Mouse (Mus musculus) ES-Bruce4 (cell line): ENCODE results near the gene Tmem50b.

ENCODE experiments used
- CTCF ChIP-seq: IDR thresholded peaks from one replicate; pipeline ENCODE4 v1.8.1; 2011; ENCODE audit warnings: low read depth, low read length
- POLR2A ChIP-seq: IDR thresholded peaks from one replicate; pipeline ENCODE4 v1.8.1; 2011; ENCODE audit warnings: low read length; ENCODE audit not compliant: insufficient read depth

DNA sequence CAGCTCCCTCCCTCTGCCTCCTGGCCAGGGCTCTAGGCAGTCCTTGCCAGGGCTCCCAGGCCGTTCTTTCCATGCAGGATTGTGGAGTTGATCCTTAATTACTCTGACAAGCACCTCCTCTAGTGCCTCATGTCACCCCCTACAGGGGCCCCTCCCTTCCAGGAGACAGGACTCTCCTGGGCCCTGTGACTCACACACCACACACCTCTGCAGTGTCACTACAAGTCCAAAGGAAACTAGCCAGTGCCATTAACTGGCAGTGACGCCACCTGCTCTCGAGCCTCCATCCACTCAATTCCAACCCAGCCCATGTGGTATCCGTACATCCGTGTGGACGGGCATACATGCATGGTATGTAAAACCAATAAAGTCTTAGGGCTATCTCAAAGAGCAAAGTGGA lies 62.7 kb downstream of the Tmem50b start:
- TF ChIP-seq CTCF (no peak), POLR2A (no peak)
